Mouse (Mus musculus): ENCODE data around the gene Comt. TPM values are rescaled to one million over a fixed set of nuclear protein-coding genes. Genes with fewer than 3 reads are reported as not detected.

The Comt gene
- polyA plus RNA-seq, 1 experiment from 2014 or later: 79.9 TPM

DNA sequence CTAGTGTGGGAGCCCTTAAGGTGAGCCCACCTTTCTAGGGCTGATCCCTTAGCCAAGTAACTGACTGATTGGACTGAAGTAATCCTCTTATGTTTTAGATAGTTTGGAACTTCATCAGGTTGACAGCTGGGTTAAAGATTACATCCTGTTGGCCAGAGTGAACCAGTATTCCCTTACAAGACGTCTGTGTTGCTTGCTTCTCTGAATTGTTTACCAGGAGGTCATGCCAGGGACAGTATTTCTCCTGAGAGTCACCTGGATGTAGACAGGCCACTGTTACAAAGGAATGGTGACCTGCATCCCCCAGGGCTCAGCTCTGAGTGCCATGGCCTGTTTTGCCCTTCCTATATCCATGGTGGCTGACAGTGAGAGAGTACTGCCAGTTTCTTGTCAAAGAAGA, 48.2 kb downstream of the Comt start:
- H3K4me1 ChIP-seq (ENCODE audit: control insufficient read depth, insufficient read depth, low read length): peaks cover 47% of the 10 kb centered on the region
- H3K4me3 ChIP-seq (replicated peaks; ENCODE audit: low read depth, low read length): no peak overlapping the region
- no peak for ATAC-seq (ENCODE audit: low FRiP score, low TSS enrichment)
- no peaks in the 10 kb centered on the region for H3K27me3 ChIP-seq (ENCODE audit: control insufficient read depth, insufficient read depth, low read length)
- no peak overlapping the region for H3K27ac ChIP-seq (replicated peaks; ENCODE audit: low read depth, low read length)
- no peaks in the 10 kb centered on the region for H3K36me3 ChIP-seq (ENCODE audit: control insufficient read depth, insufficient read depth, low read length)
- H3K9ac ChIP-seq (replicated peaks; ENCODE audit: low read length): no peak overlapping the region
- H3K4me2 ChIP-seq (ENCODE audit: low read length): no peak overlapping the region
- no peaks in the 10 kb centered on the region for H3K9me3 ChIP-seq (ENCODE audit: control insufficient read depth, low read length)
- DNase-seq: no peak
- WGBS: 44% methylated on average over 1 of the region's 1 CpGs

DNA sequence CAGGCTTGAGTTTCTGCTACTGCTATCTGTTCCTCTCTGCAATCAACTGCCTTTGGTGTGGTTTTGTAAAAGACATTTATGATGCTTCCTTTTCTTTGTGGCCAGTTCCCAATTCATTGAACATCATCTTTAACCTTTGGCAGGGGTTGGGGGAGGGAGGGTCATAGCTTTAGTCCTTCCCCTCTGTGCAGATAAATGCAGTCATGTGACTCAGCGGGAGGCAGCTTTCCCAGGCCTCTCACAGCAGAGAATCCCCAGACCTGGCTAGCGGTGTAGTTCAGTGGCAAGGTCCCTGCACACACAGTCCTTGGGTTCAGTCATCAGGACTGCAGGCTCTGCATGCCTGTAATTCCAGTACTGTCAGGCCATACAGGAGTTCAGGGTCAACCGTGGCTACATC, 49.4 kb downstream of the Comt start:
- Histone ChIP-seq H3K4me2 (ENCODE audit: low read length) (no peak overlapping the region), H3K9ac (replicated peaks; ENCODE audit: low read length) (no peak overlapping the region), H3K27me3 (ENCODE audit: control insufficient read depth, insufficient read depth, low read length) (no peaks in the 10 kb centered on the region), H3K36me3 (ENCODE audit: control insufficient read depth, insufficient read depth, low read length) (no peaks in the 10 kb centered on the region), H3K9me3 (ENCODE audit: control insufficient read depth, low read length) (no peaks in the 10 kb centered on the region), H3K4me1 (ENCODE audit: control insufficient read depth, insufficient read depth, low read length) (peaks cover 35% of the 10 kb centered on the region), H3K4me3 (replicated peaks; ENCODE audit: low read depth, low read length) (no peak overlapping the region), H3K27ac (replicated peaks; ENCODE audit: low read depth, low read length) (no peak overlapping the region)
- DNase-seq (no peak), ATAC-seq (ENCODE audit: low FRiP score, low TSS enrichment) (no peak)
- 28% methylated on average over 3 of the region's 3 CpGs for WGBS

GRCm38 (mm10) chr16:18376297-18376954, 50.2 kb downstream of the Comt start:
- H3K4me1 ChIP-seq (ENCODE audit: control insufficient read depth, insufficient read depth, low read length): peaks cover 27% of the 10 kb centered on the region
- no peak overlapping the region for H3K4me2 ChIP-seq (ENCODE audit: low read length)
- H3K4me3 ChIP-seq (replicated peaks; ENCODE audit: low read depth, low read length): no peak overlapping the region
- H3K9me3 ChIP-seq (ENCODE audit: control insufficient read depth, low read length): no peaks in the 10 kb centered on the region
- no peak for ATAC-seq (ENCODE audit: low FRiP score, low TSS enrichment)
- H3K27me3 ChIP-seq (ENCODE audit: control insufficient read depth, insufficient read depth, low read length): no peaks in the 10 kb centered on the region
- 85% methylated on average over 7 of the region's 7 CpGs for WGBS
- no peak overlapping the region for H3K27ac ChIP-seq (replicated peaks; ENCODE audit: low read depth, low read length)
- DNase-seq: no peak
- H3K9ac ChIP-seq (replicated peaks; ENCODE audit: low read length): no peak overlapping the region
- 0 out of 2 replicates have a peak, but pooled peaks cover 3% of the 10 kb centered on the region for H3K36me3 ChIP-seq (ENCODE audit: control insufficient read depth, insufficient read depth, low read length)

DNA sequence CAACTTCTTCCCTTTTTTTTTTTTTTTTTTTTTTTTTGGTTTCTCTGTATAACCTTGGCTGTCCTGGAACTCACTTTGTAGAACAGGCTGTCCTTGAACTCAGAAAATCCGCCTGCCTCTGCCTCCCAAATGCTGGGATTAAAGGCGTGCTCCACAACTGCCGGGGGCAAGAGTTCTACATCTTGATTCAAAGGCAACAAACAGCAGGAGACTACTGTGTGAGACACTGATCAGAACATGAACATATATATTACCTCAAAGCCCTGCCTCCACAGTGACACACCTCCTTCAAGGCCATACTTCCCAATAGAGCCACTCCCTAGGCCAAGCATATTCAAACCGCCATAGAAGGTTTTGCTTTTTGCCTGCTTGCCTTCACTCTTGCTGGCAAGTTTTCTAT, 53.0 kb downstream of the Comt start:
- ATAC-seq (ENCODE audit: low FRiP score, low TSS enrichment) (no peak), DNase-seq (no peak)
- Histone ChIP-seq H3K27me3 (ENCODE audit: control insufficient read depth, insufficient read depth, low read length) (no peaks in the 10 kb centered on the region), H3K9ac (replicated peaks; ENCODE audit: low read length) (no peak overlapping the region), H3K27ac (replicated peaks; ENCODE audit: low read depth, low read length) (no peak overlapping the region), H3K4me3 (replicated peaks; ENCODE audit: low read depth, low read length) (no peak overlapping the region), H3K36me3 (ENCODE audit: control insufficient read depth, insufficient read depth, low read length) (0 out of 2 replicates have a peak, but pooled peaks cover 3% of the 10 kb centered on the region), H3K9me3 (ENCODE audit: control insufficient read depth, low read length) (no peaks in the 10 kb centered on the region), H3K4me1 (ENCODE audit: control insufficient read depth, insufficient read depth, low read length) (peaks cover 6% of the 10 kb centered on the region; the same call in 1 of the 2 replicates), H3K4me2 (ENCODE audit: low read length) (no peak overlapping the region)
- WGBS: 95% methylated on average over 4 of the region's 4 CpGs

DNA sequence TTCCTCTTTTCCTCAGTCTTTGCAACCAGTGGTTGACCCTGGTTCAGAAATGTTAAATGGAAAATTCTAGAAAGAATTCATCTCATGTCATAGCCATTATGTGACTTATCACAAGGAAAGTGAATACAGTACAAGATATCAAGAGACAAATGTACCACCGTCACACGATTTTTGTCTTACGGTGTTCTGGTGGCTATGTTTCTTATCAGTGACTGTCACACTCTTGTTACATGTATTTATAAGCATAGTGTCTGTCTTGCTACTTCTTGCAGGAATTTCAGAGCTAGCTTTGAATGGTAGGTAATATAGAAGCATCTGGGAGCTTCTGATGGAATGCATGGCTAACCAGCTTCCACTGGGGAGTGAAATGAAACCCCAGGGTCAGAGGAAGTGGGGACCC, 56.5 kb downstream of the Comt start:
- H3K4me1 ChIP-seq (ENCODE audit: control insufficient read depth, insufficient read depth, low read length): no peaks in the 10 kb centered on the region
- H3K9me3 ChIP-seq (ENCODE audit: control insufficient read depth, low read length): no peaks in the 10 kb centered on the region
- H3K4me3 ChIP-seq (replicated peaks; ENCODE audit: low read depth, low read length): no peak overlapping the region
- no peak overlapping the region for H3K4me2 ChIP-seq (ENCODE audit: low read length)
- DNase-seq (no peak), ATAC-seq (ENCODE audit: low FRiP score, low TSS enrichment) (no peak)
- no peak overlapping the region for H3K9ac ChIP-seq (replicated peaks; ENCODE audit: low read length)
- 0 out of 2 replicates have a peak, but pooled peaks cover 3% of the 10 kb centered on the region for H3K36me3 ChIP-seq (ENCODE audit: control insufficient read depth, insufficient read depth, low read length)
- no peaks in the 10 kb centered on the region for H3K27me3 ChIP-seq (ENCODE audit: control insufficient read depth, insufficient read depth, low read length)
- H3K27ac ChIP-seq (replicated peaks; ENCODE audit: low read depth, low read length): no peak overlapping the region
- WGBS: 98% methylated on average over 3 of the region's 3 CpGs

GRCm38 (mm10) chr16:18366849-18367248, 59.8 kb downstream of the Comt start:
- H3K4me1 ChIP-seq (ENCODE audit: control insufficient read depth, insufficient read depth, low read length): no peaks in the 10 kb centered on the region
- H3K4me2 ChIP-seq (ENCODE audit: low read length): no peak overlapping the region
- H3K36me3 ChIP-seq (ENCODE audit: control insufficient read depth, insufficient read depth, low read length): peaks cover 12% of the 10 kb centered on the region; the same call in 1 of the 2 replicates
- WGBS: 92% methylated on average over 4 of the region's 4 CpGs
- H3K27ac ChIP-seq (replicated peaks; ENCODE audit: low read depth, low read length): no peak overlapping the region
- H3K9ac ChIP-seq (replicated peaks; ENCODE audit: low read length): no peak overlapping the region
- H3K27me3 ChIP-seq (ENCODE audit: control insufficient read depth, insufficient read depth, low read length): no peaks in the 10 kb centered on the region
- DNase-seq (no peak), ATAC-seq (ENCODE audit: low FRiP score, low TSS enrichment) (no peak)
- H3K4me3 ChIP-seq (replicated peaks; ENCODE audit: low read depth, low read length): no peak overlapping the region
- H3K9me3 ChIP-seq (ENCODE audit: control insufficient read depth, low read length): no peaks in the 10 kb centered on the region

DNA sequence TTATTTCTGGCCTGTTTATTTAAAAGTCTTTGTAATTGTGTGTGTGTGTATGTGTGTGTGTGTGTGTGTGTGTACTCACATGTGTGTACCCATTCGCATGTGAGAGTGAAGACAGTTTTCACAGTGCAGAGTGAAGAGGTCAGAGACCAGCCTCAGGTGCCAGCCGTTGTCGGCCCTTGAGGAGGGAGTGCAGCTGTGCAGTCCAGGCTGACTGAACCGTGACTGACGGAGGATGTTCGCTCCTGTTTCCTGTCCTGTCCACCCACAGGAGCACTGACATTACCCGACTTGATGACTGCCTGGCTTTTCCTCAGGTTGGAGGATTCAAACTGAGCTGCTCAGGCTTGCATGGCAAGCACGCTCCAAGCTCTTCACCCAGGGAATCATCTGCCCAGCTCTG, 63.7 kb downstream of the Comt start:
- Histone ChIP-seq H3K9me3 (ENCODE audit: control insufficient read depth, low read length) (no peaks in the 10 kb centered on the region), H3K9ac (replicated peaks; ENCODE audit: low read length) (no peak overlapping the region), H3K4me1 (ENCODE audit: control insufficient read depth, insufficient read depth, low read length) (no peaks in the 10 kb centered on the region), H3K4me3 (replicated peaks; ENCODE audit: low read depth, low read length) (no peak overlapping the region), H3K27me3 (ENCODE audit: control insufficient read depth, insufficient read depth, low read length) (no peaks in the 10 kb centered on the region), H3K36me3 (ENCODE audit: control insufficient read depth, insufficient read depth, low read length) (peaks cover 12% of the 10 kb centered on the region; the same call in 1 of the 2 replicates), H3K27ac (replicated peaks; ENCODE audit: low read depth, low read length) (no peak overlapping the region), H3K4me2 (ENCODE audit: low read length) (no peak overlapping the region)
- no peak for ATAC-seq (ENCODE audit: low FRiP score, low TSS enrichment)
- whole genome bisulfite sequencing: 72% methylated on average over 8 of the region's 8 CpGs
- no peak for DNase-seq

DNA sequence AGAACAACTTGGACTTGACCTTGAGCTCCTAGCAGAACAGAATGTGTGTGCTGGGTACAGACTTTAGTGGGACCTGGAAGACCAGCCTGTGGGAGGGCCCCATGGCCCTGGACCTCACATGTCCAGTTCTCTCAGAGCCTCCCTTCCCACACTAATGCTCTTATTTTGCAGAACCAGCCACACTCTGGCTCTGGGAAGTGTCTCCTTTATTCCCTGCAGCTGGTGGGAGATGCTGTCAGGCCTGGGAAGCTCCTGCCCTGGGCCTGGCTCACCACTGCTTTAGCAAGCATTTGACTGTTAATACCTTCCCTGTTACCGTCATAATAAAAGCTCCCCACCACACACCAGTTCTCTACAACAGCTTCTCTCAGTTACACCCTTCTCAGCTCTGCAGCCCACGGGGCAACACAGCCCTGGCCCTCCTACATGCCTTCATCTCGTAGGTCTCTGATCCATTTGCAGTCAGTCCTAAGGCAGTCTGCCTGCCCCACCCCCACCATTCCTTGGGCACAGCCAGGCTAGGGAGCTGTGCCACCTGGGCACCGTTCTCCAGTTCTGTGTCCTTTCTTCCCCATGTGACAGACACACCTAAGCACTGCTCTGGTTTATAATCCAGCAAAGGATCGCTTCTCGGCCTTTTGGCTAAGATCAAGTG, 66.4 kb downstream of the Comt start:
- DNase-seq (no peak), ATAC-seq (ENCODE audit: low FRiP score, low TSS enrichment) (no peak)
- Histone ChIP-seq H3K9me3 (ENCODE audit: control insufficient read depth, low read length) (no peaks in the 10 kb centered on the region), H3K9ac (replicated peaks; ENCODE audit: low read length) (no peak overlapping the region), H3K4me1 (ENCODE audit: control insufficient read depth, insufficient read depth, low read length) (no peaks in the 10 kb centered on the region), H3K4me3 (replicated peaks; ENCODE audit: low read depth, low read length) (no peak overlapping the region), H3K4me2 (ENCODE audit: low read length) (no peak overlapping the region), H3K27ac (replicated peaks; ENCODE audit: low read depth, low read length) (no peak overlapping the region), H3K36me3 (ENCODE audit: control insufficient read depth, insufficient read depth, low read length) (peaks cover 12% of the 10 kb centered on the region; the same call in 1 of the 2 replicates), H3K27me3 (ENCODE audit: control insufficient read depth, insufficient read depth, low read length) (no peaks in the 10 kb centered on the region)
- WGBS: 67% methylated on average over 6 of the region's 6 CpGs

- Histone ChIP-seq H3K36me3 (ENCODE audit: control insufficient read depth, insufficient read depth, low read length) (peaks cover 19% of the 10 kb centered on the region; the same call in 1 of the 2 replicates), H3K27ac (replicated peaks; ENCODE audit: low read depth, low read length) (no peak overlapping the region), H3K4me2 (ENCODE audit: low read length) (no peak overlapping the region), H3K4me3 (replicated peaks; ENCODE audit: low read depth, low read length) (no peak overlapping the region), H3K4me1 (ENCODE audit: control insufficient read depth, insufficient read depth, low read length) (no peaks in the 10 kb centered on the region), H3K9ac (replicated peaks; ENCODE audit: low read length) (no peak overlapping the region), H3K27me3 (ENCODE audit: control insufficient read depth, insufficient read depth, low read length) (no peaks in the 10 kb centered on the region), H3K9me3 (ENCODE audit: control insufficient read depth, low read length) (no peaks in the 10 kb centered on the region)
- ATAC-seq (ENCODE audit: low FRiP score, low TSS enrichment) (no peak), DNase-seq (no peak)
- 90% methylated on average over 6 of the region's 6 CpGs for WGBS
Observed at GRCm38 (mm10) chr16:18357977-18358376, 68.7 kb downstream of the Comt start.
